Mouse (Mus musculus) neural tube, embryonic 12.5 days (tissue): ENCODE data around the gene Aldoart2. TPM values are rescaled to one million over a fixed set of nuclear protein-coding genes. Genes with fewer than 3 reads are reported as not detected.

Experiments
- ATAC-seq: fragments of 200-750 bp; cut with Nextera tagmentation; 2 replicates; pipeline ENCODE4 v1.8.0; 2017; ENCODE audit warnings: low read depth, mild to moderate bottlenecking, moderate TSS enrichment, moderate library complexity; ENCODE audit not compliant: low FRiP score
- H3K27ac ChIP-seq: fragments of 300-500 bp; sonication (generic); 2 replicates; pipeline ENCODE4 v1.5.1; 2016
- H3K27me3 ChIP-seq: fragments of 300-500 bp; sonication (generic); replicated peaks from 2 replicates; pipeline ENCODE4 v1.6.1; 2016; ENCODE audit warnings: mild to moderate bottlenecking
- H3K36me3 ChIP-seq: fragments of 300-500 bp; sonication (generic); 2 replicates; pipeline ENCODE4 v1.6.1; 2016; ENCODE audit warnings: mild to moderate bottlenecking
- H3K4me1 ChIP-seq: fragments of 300-500 bp; sonication (generic); 2 replicates; pipeline ENCODE4 v1.6.1; 2016
- H3K4me2 ChIP-seq: fragments of 300-500 bp; sonication (generic); replicated peaks from 2 replicates; pipeline ENCODE4 v1.6.1; 2016; ENCODE audit warnings: mild to moderate bottlenecking
- H3K4me3 ChIP-seq: fragments of 300-500 bp; sonication (generic); 2 replicates; pipeline ENCODE4 v1.5.1; 2016
- H3K9ac ChIP-seq: fragments of 300-500 bp; sonication (generic); 2 replicates; pipeline ENCODE4 v1.6.1; 2016; ENCODE audit warnings: mild to moderate bottlenecking
- H3K9me3 ChIP-seq: fragments of 300-500 bp; sonication (generic); 2 replicates; pipeline ENCODE4 v1.6.1; 2016; ENCODE audit warnings: mild to moderate bottlenecking
- WGBS: fragments of 180-500 bp; shearing (Covaris S2); methylation state at CpG from one replicate; pipeline ENCODE4 v1.1.7; 2016; 5-methylcytosine and 5-hydroxymethylcytosine counted together
- polyA plus RNA-seq: library from polyadenylated mRNA; unstranded; fragments of >200 nt; fragmentation: Nextera tagmentation; extraction: Ambion mirVana; gene quantifications from 2 replicates; pipeline ENCODE4 v1.2.1, GENCODE M21; 2016

Aldoart2 gene
- polyA plus RNA-seq, 1 experiment from 2014 or later: not detected

- Histone ChIP-seq H3K9ac (peak within 1 kb of the TSS; percentile 48), H3K4me2 (peak within 1 kb of the TSS; percentile 93), H3K9me3 (no peaks in the 10 kb centered on the region), H3K27ac (no peak within 1 kb of the TSS), H3K27me3 (peaks cover 60% of the 10 kb centered on the region), H3K4me3 (peak within 1 kb of the TSS; percentile 47), H3K36me3 (no peaks in the 10 kb centered on the region), H3K4me1 (peaks cover 25% of the 10 kb centered on the region)
- peak; percentile 74 for ATAC-seq
- WGBS: under 1% methylated on average over 61 of the region's 77 CpGs
Measured at GRCm38 (mm10) chr12:55598887-55599561, 34.0 kb downstream of the Aldoart2 start, which contains the start of gene Insm2. Insm2 (plus strand) TSS chr12:55599427.

GRCm38 (mm10) chr12:55599639-55600502 lies 34.8 kb downstream of the Aldoart2 start:
- Histone ChIP-seq H3K4me3 (peak overlapping the region; percentile 47), H3K36me3 (no peaks in the 10 kb centered on the region), H3K4me2 (peak overlapping the region; percentile 93), H3K9ac (peak overlapping the region; percentile 48), H3K27ac (no peak overlapping the region), H3K9me3 (no peaks in the 10 kb centered on the region), H3K4me1 (peaks cover 25% of the 10 kb centered on the region), H3K27me3 (peaks cover 60% of the 10 kb centered on the region)
- under 1% methylated on average over 106 of the region's 109 CpGs for WGBS
- ATAC-seq: peak; percentile 59

- ATAC-seq: 0 out of 2 replicates have a peak, but pooled peaks have one; percentile 3
- no peak overlapping the region for H3K9ac ChIP-seq
- no peaks in the 10 kb centered on the region for H3K9me3 ChIP-seq
- H3K4me2 ChIP-seq: peak overlapping the region; percentile 93
- no peak overlapping the region for H3K27ac ChIP-seq
- no peaks in the 10 kb centered on the region for H3K36me3 ChIP-seq
- peak overlapping the region; percentile 47 for H3K4me3 ChIP-seq
- WGBS: 2% methylated on average over 42 of the region's 42 CpGs
- peaks cover 25% of the 10 kb centered on the region for H3K4me1 ChIP-seq
- peaks cover 60% of the 10 kb centered on the region for H3K27me3 ChIP-seq
Measured at GRCm38 (mm10) chr12:55600503-55600994, 35.5 kb downstream of the Aldoart2 start.

GRCm38 (mm10) chr12:55604411-55604810 lies 39.4 kb downstream of the Aldoart2 start:
- Histone ChIP-seq H3K9me3 (no peaks in the 10 kb centered on the region), H3K4me3 (no peak overlapping the region), H3K4me2 (no peak overlapping the region), H3K27me3 (peaks cover 29% of the 10 kb centered on the region), H3K4me1 (peaks cover 18% of the 10 kb centered on the region), H3K27ac (no peak overlapping the region), H3K36me3 (no peaks in the 10 kb centered on the region), H3K9ac (no peak overlapping the region)
- WGBS: 81% methylated on average over 3 of the region's 3 CpGs
- ATAC-seq: no peak

GRCm38 (mm10) chr12:55607902-55608301 lies 42.9 kb downstream of the Aldoart2 start:
- no peaks in the 10 kb centered on the region for H3K27me3 ChIP-seq
- H3K27ac ChIP-seq: no peak overlapping the region
- H3K4me1 ChIP-seq: peaks cover 4% of the 10 kb centered on the region
- WGBS: 21% methylated on average over 4 of the region's 4 CpGs
- H3K36me3 ChIP-seq: no peaks in the 10 kb centered on the region
- ATAC-seq: 0 out of 2 replicates have a peak, but pooled peaks have one; percentile 41
- no peak overlapping the region for H3K9ac ChIP-seq
- H3K4me3 ChIP-seq: no peak overlapping the region
- H3K9me3 ChIP-seq: no peaks in the 10 kb centered on the region
- H3K4me2 ChIP-seq: no peak overlapping the region

GRCm38 (mm10) chr12:55610812-55611211 lies 45.8 kb downstream of the Aldoart2 start:
- 73% methylated on average over 2 of the region's 2 CpGs for WGBS
- no peaks in the 10 kb centered on the region for H3K9me3 ChIP-seq
- no peak overlapping the region for H3K27ac ChIP-seq
- H3K36me3 ChIP-seq: no peaks in the 10 kb centered on the region
- no peak overlapping the region for H3K4me3 ChIP-seq
- H3K27me3 ChIP-seq: no peaks in the 10 kb centered on the region
- ATAC-seq: no peak
- peaks cover 4% of the 10 kb centered on the region for H3K4me1 ChIP-seq
- no peak overlapping the region for H3K9ac ChIP-seq
- no peak overlapping the region for H3K4me2 ChIP-seq

Other genes starting within 250 kb of the Aldoart2 start
- 417 and 431 TPM in 2 replicates for gene Psma6, start 181.0 kb upstream of the Aldoart2 start, polyA plus RNA-seq
- 40.1 and 44.9 TPM in 2 replicates for gene Nfkbia, start 72.6 kb upstream of the Aldoart2 start, polyA plus RNA-seq
- 1.0 and 1.6 TPM in 2 replicates for gene Insm2, start 34.2 kb downstream of the Aldoart2 start, polyA plus RNA-seq